Mouse (Mus musculus) megakaryocyte, adult 5-6 weeks (primary cell): Measurements from ENCODE around the gene Zfp90. TPM values are rescaled to one million over a fixed set of nuclear protein-coding genes. Genes with fewer than 3 reads are reported as not detected.
"Not testable (repeated sequence)": the region's sequence is repeated elsewhere in the genome, so short reads cannot be mapped to it uniquely, and the experiment has no call there.

Source experiments
- ATAC-seq: 2 replicates; pipeline ENCODE4 v1.8.0; 2016; ENCODE audit warnings: mild to moderate bottlenecking, inconsistent platforms; ENCODE audit not compliant: poor library complexity, severe bottlenecking
- total RNA-seq, 2 experiments: library from RNA; stranded (forward) in 1 of 2; stranded (reverse) in 1 of 2; fragments of 153-499, 151-499 nt in 1 of 2; fragments of 221-1000, 200-1000 nt in 1 of 2; gene quantifications; 2 replicates each; pipeline versions ENCODE4 v1.2.3 to v1.2.4; 2015 to 2017

The Zfp90 gene
- total RNA-seq (2015) = 7.7 and 7.8 TPM in 2 replicates
- 8.4 and 12.0 TPM in 2 replicates for total RNA-seq (2017)

DNA sequence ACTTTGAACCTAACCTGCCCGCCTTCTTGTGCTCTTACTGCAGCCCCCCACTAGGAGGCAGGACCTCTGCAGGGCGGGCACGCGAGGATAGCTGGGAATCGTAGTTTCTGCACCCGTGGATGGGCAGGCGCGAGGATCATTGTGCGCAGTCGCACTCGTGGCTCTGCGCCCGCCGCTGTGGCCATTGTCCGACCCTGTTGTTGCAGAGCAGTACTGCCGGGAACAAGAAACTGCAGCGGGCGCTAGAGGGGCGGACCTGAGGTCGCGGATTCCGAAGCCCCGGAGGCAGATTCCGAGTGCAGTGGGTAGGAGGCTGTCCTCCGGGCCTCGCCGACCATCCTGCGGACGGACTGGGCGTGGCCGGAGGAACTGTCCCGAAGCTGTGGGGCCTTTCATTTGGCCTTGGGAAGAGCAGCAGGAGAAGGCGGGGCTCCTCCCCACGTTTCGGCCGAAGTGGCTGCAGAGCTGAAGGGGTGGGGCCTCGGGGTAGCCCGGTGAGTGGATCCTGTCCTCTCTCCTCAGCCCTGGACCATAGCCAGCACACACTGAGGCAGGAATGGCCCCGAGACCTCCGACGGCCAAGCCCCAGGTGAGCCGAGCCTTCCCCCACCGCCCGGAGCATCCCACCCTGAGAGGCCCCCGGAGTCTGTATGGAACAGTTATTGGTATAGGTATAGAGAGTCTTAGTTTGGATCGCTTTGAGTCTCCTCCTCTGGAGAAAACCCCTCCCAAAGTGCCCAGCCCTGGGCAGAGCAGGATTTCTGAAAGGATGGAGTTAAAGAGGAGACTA is at the start of gene Zfp90:
Gene Zfp90 (plus strand): TSS at position 146 of the 790 bp plus-strand sequence.
- ATAC-seq = peak; percentile 94

DNA sequence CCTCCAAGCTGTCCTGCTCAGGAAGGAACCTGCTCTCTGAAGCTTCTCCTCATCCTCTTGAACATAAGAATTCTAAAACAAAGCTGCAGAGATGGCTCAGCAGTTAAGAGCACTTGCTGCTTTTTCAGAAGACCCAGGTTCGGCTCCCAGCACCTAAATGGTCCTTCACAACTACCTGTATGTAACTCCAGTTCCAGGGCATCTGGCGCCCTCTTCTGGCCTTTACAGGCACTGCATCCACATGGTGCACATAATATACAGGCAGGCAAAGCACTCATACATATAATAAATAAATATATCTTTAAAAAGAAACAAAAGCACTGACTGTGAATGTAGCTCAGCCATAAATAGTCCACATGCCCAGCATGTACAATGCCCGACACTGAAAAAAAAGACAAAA is 46.6 kb upstream of the Zfp90 start:
- ATAC-seq = no peak

GRCm38 (mm10) chr8:106369069-106369468 is 46.1 kb upstream of the Zfp90 start:
- no peak for ATAC-seq

DNA sequence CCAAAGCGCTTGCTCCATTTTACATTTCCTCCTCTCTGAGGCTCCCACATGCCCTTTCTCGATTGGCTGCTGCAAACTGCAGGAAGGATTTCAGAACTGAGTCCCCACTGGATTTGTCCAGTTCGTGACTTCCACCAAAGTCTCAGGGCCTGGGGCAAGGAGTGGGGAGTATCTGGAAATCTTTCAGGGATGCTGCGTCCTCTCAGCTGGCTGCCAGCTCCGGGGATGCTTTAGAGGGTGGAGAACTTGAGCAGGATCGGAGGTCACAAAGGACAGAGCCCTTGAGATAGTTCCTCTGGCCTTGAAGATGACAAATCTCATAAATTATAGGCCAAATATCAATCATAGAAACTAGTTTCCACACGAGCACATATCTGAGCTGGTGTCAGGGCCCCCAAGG is 39.2 kb upstream of the Zfp90 start:
- ATAC-seq = no peak

DNA sequence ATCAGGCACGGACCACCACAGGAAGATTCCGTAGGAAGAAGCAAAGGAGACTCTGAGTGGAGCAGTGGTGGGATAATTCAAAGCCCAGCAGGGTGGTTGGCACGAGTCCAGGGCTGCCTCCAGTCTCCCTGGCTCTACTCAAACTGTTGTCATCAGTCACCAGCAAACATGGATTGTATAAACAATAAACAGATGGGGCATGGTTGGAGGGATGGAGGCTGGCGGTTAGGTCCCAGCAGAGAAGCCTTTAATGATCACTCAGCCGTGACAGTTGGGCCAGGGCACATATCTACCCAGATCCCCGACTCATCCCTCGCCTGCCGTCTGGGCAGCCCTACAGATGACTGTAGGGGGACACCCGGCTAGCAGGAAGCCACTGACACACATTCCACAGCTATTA is 38.3 kb upstream of the Zfp90 start:
- ATAC-seq = no peak

- ATAC-seq = no peak
These were observed 36.6 kb upstream of the Zfp90 start for GRCm38 (mm10) chr8:106378501-106379048.

- no peak for ATAC-seq
These were observed 35.8 kb upstream of the Zfp90 start for GRCm38 (mm10) chr8:106379357-106379756.

GRCm38 (mm10) chr8:106381026-106381425 is 34.1 kb upstream of the Zfp90 start:
- no peak for ATAC-seq

GRCm38 (mm10) chr8:106387801-106388415 is 27.2 kb upstream of the Zfp90 start:
- peak; percentile 72 for ATAC-seq

- ATAC-seq = peak; percentile 77
These were observed 20.6 kb upstream of the Zfp90 start for GRCm38 (mm10) chr8:106394493-106394892.

- ATAC-seq = no peak
These were observed 15.4 kb upstream of the Zfp90 start for GRCm38 (mm10) chr8:106399694-106400093.

- ATAC-seq = no peak
These were observed 14.9 kb upstream of the Zfp90 start for GRCm38 (mm10) chr8:106400181-106400580.

DNA sequence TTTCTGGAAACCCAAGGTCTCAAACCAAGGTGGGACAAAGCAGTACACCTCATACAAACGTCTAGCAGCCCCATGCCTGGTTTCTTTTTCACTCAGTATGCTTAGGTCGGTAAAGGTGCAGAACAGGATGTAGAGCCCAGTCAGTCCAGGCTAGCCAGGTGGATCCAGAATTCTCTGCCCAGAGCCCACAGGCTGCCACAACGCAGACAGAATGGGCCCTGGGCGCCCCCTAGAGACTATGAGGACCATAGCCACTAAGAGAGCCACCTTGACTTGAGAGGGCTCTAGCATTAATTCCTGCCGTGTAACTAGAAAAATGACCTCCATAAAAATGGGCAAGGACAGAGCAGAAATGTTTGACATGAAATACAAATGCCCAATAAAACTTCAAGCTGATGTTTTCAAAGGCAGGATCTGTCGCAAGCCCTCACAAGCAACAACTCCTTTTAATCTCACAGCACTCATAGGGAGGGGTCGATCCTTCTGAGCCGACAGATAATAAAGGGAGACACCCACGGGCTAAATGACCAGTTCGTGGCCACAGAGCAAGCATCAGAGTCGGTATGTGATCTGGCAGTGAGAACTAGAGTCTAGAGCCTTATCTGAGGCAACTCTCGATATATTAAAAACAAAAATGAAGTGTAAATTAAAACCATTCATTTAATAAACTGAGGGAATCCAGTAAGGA is 11.7 kb upstream of the Zfp90 start:
- ATAC-seq = peak; percentile 66; the same call in 1 of the 2 replicates

- ATAC-seq = no peak
These were observed 10.3 kb upstream of the Zfp90 start for GRCm38 (mm10) chr8:106404825-106405224.

- no peak for ATAC-seq
These were observed 9.3 kb upstream of the Zfp90 start for GRCm38 (mm10) chr8:106405810-106406209.

DNA sequence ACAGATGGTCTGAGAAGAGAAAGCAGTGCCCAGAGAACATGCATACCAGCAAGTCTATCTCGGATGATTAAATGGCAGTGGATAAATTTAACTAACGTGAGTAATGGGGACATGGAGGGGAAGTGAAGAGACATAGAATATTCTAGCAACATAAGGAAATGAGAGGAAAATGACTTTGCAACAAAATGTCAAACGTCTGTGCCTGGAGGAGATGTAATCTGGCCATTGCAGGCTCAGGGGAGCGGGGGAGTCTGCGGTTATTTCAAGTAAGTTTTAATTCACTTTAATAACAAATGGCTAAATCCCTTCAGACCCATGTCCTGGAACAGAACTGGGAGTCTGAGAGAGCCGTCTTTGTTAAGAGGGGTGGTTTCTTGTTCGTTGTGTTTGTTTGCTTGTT is 5.1 kb upstream of the Zfp90 start:
- no peak for ATAC-seq

DNA sequence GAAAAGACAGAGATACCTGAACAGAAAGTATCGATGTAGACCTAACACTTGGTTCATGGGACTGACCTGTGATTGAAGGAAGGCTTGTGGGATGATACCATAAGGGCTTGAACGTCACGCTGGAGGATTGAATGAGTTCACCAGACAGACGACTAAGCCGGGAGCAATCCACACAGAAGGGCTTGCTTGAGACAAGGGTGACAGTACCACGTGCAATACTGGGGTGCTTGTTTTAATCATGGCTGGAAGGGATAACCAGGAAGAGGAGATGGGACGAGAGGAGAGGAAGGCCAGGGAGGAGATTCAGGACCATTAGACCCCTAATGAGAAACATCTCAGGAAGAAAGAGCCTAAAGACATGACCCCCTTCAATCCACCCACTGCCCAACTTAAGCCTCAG is 4.6 kb upstream of the Zfp90 start:
- ATAC-seq = no peak

DNA sequence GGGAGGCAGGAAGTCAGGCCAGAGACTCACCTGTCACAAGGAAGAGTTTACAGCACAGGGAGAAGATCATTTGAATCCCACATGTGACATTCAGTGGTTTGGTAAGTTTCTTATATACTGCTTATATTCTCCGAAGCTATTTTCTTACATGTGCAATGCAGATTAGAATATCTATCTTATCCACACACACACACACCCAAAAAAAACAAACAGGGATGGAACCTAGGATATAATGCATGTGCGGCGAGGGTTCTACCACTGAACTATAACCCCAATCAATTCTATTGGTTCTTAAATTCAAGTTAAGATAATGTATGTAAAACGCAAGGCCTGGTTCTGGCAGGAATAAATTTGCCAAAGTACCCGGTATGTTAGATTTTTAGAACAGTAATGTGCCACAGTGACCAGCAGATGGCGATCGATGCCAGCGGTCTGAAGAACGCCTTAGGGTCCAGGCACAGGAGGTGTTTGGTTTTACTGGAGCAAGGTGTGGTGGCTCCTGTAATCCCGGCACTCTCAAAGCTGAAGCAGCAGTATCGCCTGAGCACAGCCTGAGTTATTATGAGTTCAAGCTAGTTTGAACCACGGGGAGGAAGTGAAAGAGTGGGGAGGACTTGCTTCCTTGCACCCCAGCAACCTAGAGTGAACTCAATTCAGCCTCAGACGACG is 3.2 kb upstream of the Zfp90 start:
- ATAC-seq = peak; percentile 42

DNA sequence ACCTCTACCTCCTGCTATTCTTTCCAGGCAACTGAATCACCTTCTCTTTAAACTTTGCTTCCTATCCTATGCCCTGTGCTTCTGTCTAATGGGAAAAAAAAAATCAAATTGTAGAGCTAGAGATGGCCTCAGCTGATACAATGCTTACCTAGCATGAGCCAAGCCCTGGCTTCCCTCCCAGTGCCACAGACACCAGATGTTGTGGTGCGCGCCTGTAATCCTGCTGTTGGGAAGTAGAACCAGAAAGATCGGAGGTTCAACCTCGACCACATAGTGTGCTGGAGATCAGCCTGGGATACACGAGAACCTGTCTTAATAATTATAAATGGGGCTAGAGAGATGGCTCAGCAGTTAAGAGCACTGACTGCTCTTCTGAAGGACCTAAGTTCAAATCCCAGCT is 2.6 kb downstream of the Zfp90 start:
- no peak for ATAC-seq

DNA sequence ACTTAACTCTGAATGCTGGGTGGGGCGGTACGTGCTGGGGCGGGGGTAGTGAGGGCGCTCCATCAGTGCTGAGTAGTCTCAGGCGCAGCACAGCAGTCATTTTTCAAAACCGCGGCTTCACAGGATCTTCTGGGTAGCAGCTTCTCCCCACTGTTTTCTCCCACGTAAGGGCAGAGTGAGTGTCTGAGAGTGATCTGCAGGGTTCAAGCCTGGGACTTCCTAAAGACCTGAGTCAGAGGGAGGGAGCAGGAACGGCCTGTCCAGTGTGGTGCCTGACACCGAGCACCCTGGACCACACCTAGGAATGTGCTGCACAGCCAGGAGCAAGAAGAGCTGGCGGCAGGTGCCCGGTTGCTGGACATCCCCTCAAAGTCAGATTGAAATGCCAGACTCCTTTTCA is 16.0 kb downstream of the Zfp90 start:
- no peak for ATAC-seq

DNA sequence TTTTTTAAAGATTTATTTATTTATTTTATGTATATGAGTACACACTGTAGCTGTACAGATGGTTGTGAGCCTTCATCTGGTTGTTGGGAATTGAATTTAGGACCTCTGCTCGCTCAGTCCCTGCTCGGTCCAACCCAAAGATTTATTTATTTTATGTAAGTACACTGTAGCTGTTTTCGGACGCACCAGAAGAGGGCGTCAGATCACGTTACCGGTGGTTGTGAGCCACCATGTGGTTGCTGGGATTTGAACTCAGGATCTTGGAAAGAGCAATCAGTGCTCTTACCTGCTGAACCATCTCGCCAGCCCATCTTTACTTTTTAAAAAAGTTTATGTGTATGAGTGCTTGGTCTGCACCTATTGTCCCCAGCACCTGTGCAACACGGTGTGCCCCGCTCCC is 16.8 kb downstream of the Zfp90 start:
- not testable (repeated sequence) for ATAC-seq
